Mouse (Mus musculus): ENCODE measurements around the gene Txndc2.
"Not testable (repeated sequence)": the region's sequence is repeated elsewhere in the genome, so short reads cannot be mapped to it uniquely, and the experiment has no call there.

Gene Txndc2

DNA sequence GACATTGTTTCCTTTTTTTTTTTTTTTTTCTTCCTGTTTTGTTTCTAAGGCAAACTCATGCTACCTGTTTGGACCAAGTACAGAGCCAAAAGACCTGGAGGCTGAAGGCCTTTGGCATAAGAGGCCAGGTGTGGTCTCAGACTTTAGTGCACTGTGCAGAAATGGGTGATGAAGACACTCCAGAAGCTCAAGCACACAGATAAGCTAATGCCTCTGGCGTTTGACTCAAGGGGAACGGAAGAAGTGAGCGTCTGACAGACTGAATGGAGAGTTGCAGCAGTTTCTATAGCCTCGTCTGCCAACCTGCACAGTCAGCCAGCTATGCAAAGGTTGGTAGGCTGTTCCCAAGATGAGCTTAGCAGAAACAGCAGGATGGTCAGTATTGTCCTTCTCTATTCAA lies 13.6 kb upstream of the Txndc2 start:
- no peak for DNase-seq

DNA sequence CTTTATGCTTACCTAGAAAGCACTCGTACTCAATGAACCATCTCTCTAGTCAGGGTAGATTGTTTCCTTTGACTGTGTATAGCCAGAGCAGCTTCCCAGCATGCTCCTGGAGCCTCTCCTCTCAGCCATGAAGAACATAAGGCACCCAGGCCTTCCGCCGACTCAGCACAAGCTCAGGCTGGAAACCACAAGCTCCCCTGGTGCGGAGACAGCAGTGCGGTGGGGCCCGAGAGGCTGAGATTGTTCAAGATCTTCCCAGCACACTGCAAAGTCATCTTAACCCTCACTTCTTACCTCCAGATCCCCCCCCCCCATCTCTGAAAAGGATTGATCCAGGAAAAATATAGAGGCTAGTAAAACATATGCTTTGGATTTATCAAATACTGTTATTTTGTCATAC lies 8.6 kb upstream of the Txndc2 start:
- no peak for DNase-seq

DNA sequence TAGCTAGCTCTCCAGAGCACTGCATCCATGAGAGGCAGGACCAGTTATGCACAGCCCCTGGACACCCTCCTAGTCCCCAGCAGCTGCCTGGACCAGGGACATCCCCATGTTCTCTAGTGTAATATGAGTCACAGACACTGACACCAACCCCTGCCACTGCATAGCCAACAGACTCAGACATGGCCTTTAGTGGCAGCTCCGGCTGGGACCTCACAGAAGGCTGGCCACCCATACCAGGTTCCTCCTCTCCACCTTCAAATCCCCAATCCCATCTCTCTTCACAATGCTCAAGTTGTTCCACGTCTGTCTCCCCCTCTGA lies 7.2 kb upstream of the Txndc2 start:
- DNase-seq = no peak

DNA sequence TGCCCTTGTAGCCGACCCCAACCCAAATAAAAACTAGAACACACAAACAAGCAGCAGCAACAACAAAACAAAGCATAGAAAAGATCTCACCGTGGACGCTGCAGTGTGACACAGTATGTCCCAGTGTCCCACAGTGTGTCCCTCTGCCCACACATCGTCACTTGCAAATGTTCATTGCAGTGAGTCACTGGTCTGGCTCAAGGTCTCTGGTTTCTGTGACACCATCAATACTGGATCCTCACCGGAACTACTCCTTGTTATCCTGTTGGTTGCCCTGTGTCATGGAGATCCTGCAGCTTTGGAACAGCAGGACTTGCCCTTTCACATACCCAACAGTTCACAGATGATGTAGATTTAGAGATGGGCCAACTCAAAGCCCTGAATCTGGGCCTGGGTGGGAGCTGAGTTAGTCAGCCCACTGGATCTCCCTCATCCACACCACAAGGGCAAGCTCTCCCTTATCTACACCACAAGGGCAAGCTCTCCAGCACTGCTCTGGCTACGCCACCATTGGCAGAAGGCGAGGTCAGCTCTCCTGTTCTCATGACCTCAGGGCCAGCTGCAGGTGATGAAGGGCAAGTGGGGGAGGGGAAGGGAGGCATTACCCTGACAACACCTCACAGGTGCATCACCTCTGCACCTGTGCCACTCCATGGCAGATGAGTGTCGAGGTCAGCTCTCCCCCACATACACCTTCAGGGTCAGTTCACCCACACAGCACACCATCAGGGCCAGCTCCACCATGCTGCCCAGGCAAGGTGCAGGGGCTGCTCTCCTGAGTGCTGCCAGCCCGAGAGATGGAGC lies 6.6 kb upstream of the Txndc2 start:
- no peak for DNase-seq

DNA sequence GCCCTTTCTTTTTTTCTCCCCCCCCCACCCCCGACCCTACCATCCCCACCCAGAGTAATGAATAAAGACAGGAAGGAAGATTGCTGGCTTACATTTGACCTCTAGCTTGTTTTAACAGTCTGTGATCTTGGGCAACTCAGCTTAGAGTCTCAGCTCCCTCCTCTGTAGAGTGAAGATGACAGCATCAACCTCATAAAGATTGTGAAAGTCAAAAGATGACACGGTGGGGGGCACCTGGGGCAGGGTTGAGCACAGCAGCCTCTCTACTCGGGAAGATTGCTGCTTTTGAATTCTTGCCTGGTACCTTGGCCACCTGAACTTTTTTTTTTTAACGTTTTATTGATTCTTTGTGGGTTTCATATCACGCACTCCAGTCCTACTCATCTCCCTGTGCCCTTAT lies 6.0 kb upstream of the Txndc2 start:
- DNase-seq = no peak

DNA sequence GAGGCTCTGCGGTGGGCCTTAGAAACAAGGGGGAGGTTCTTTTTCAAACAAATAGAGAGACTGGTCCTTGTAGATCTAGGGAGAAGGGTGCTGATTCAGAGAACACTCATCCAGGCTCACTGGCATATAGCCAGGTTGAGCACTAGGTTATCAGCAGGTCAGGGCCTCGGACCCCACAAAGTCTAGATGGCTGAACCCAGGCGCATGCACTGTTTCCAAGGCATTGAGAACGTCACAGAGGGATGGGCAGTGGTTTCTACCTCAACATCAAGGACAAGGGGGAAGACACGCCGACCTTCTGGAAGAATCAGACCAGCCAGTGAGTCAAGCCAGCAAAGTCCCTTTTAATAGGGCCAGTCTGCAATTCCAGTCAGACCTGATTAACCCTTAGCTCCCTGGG lies 5.3 kb upstream of the Txndc2 start:
- peak in 1 of 2 experiments; percentile 5 for DNase-seq

DNA sequence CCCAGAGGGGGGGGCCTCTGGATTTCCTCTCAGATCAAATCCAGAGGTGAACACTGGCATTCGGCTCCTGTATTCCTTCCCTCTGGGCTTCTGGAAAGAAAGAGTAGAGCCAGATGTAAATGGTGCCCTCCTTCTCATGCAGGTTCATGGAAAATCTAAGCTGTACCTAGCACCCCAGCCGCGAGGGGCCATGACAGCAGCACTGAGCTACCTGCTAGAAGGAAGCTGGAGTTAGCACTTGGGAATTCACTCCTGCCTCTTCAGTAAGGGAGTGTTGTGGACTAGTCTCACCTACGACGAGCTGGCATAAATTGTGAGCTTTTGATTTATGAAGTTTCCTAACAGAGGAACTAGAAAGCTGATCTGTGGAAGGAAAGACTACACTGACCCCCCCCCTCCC lies 1.6 kb upstream of the Txndc2 start:
- no peak for DNase-seq

DNA sequence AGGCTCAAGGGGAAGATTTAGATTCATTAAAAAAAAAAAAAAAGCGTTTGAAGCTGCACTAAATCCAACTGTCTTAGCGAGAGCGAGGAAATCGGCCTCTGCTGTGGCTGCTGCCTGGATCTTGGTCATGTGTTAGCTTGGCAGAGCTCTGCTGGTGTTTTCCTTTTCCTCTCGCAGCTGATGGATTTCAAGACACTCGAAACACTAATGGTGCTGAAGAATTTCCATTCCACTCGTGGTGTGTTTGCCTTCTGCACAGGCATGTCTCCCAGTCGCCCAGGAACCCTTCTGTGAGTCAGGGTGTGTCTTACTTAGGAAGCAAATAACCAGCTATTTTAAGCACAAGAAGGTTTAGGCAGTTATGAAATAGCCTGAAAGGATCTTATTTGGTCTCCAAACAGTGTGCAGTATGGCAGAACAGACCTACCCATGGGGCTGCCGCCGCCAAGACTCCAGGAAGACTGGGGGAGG lies 1.1 kb upstream of the Txndc2 start:
- peak in 1 of 2 experiments; percentile 11 for DNase-seq

DNA sequence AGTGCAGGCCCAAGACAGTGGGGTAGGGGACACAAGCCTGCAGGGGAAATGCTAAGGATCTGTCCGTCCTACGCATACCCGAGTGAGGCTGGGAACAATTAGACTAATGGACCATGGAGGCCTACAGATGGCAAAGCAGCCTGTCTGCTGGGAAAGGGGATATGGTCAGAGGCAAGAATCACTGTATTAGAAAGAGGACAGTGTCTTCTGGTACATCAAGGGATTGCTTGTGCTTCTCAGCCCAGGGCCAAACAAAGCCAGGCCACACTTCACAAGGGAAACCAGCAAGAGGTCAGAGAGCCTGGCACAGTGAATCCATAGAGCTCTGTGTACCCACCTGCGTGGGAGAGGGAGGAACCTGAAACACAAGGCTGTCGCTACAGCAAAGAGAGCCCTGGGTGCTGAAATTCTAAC lies 617 bp upstream of the Txndc2 start:
- DNase-seq = no peak

DNA sequence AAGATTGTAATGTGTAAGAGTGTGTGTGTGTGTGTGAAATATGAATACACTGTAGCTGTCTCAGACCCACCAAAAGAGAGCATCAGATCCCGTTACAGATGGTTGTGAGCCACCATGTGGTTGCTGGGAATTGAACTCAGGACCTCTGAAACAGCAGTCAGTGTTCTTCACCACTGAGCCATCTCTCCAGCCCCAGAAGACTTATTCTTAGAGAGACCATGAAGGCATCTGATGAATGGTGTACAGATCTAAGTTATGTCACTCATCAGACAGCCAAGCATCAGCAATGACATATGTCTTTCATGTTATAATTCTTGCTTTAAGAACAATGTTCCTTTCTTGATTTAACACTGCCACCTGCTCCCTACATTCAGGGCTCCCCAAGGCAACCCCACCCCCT lies 2.8 kb downstream of the Txndc2 start:
- no peak for DNase-seq

DNA sequence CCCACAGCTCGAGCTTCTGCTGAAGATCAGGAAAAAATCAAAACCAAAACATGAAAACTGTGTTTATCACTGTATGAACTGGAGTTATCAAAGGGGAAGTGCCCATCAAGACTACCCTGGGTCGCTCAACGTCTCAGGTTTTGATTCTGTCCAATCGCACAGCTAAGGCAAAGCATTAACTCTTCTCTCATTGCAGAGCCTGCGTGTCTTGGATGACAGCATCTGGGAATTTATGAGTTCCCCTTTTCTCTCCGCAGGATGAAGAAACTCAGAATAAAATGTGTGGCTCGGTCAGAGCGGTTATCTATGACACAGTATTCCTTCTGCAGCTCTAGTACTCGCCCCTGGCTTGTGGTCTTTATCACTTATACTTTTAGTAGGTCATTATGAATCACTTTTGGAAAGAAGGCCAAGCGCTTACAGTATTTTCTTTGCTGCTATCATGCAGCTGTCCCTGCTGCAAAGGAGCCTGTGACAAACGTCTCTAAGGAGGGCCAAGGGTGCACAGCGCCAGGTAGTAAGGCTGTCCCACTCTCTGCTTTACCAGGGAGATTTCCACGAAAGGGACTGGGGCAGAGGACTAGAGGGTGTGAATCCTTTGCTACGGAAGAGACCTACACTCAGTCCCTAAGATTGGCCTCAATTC lies 6.1 kb downstream of the Txndc2 start:
- DNase-seq = no peak

DNA sequence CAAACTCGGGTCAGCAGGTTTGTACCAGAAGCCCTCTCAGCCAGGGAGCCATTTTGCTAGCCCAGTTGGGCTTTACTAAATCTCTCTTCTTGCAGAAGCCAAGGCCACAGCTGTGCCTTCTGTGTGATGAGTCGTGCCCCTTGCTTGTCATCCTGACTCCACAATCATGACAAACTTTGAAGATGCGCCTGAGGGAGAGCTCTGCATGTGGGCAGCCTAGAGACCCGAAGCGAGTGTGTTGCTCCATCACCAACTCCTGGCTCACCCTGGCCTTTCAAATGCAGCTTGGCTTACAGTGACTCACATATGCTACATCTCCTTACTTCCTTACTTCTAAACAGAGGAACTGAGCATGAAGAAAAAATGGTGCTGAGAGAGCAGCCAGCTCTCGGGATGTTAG lies 12.0 kb downstream of the Txndc2 start:
- DNase-seq = no peak

DNA sequence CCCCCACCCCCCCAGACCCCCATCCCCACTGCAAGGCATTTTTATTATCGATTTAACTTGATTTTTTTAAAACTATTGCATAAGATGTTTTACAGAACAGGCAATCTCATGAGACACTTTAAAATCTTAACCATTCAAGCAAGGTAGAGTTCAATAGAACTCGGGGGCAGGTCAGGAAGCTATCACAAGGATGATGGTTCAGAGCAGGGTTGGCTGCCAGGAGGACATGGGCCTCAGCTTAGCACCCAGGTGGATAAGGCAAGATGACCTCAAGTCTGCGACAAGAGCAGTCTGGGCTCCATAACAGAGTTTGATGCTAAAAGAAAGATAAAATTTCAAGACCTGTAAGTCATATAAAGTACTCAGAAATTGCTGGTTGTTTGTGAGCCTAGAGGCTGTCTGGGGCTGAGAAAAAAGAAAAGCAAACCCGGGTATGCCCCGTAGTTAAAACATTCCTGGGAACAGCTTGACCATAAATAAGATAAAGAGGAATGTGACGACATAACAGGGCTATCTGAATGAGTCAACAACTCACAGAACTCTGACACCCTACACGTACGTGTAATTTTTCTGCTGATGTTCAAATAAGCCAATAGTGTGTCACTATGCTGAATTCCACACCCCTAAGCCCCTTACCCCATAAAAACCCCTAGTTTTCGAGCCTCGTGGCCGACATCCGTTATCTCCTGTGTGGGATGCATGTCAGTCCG lies 13.0 kb downstream of the Txndc2 start:
- DNase-seq = not testable (repeated sequence)

DNA sequence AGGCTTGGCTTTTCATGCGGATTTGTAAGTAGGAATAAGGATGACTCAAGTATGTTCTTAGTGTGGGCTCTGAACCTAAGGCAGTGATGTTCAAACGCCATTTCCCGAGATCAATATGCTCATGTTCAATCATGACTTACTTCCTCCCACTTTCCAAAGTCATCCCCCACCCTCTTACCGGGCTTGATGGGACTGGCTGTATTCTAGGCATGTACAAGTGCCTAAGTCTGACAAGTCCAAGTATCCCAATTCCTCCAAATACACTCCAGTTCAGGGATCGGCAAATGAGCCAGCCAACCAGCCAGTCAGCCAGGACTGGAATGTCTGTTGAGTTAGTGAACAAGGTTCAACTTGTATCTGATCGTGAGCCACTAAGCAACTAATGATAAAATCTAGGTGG lies 15.7 kb downstream of the Txndc2 start:
- no peak for DNase-seq

DNA sequence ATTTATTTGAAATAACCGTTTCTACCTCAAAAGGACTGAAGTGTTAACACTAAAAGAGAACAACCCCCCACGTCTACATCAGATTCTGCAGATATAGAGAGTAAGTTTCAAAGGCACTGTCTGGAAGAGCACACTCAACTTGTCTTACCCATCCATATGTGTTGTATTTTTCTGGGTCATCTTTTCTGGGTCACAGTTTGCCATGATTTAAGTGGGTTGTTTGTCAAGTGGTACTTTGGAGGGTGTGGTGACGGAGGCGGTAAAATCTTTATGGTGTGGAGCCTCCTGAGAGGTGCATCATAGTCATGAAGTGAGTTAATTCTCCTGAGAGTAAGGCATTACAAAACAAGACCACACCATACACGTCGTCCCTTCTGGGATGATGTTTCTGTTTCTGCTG lies 16.4 kb downstream of the Txndc2 start:
- no peak for DNase-seq

DNA sequence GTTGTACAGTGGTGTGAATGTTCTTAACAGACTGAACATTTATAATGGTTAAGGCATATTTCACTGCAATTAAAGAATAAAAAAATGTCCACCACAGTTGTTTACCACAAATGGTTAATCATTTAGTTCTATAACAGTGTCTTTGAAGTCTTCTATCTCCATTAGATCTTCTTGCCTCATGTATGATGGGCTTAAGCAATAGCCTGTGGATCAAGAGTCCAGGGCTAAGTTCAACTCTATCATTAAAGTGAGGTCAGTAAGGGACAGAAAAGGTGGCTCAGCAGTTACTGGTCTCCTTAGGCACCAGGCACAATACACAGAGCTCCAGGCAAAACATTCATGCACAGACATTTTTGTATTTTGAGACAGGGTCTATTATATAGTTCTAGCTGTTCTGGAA lies 18.8 kb downstream of the Txndc2 start:
- no peak for DNase-seq

DNA sequence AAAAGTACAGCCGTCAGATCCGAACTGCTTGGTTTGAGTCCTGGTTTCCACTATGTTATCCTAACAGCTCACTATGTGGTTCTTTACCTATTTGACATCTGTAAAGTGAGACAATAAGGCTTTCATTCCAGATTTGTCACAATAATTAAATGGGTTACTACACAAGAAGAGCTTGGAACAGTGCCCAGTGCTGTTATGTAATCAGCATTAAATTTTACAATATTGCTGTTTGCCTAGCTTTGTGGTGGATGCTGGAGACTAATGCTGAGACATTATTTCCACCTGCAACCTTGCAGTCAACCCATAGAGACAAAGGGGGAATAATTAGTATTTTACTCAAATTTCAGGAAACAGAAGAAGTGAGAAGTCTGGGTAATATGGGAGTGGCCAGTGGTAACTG lies 23.5 kb downstream of the Txndc2 start:
- DNase-seq = no peak

DNA sequence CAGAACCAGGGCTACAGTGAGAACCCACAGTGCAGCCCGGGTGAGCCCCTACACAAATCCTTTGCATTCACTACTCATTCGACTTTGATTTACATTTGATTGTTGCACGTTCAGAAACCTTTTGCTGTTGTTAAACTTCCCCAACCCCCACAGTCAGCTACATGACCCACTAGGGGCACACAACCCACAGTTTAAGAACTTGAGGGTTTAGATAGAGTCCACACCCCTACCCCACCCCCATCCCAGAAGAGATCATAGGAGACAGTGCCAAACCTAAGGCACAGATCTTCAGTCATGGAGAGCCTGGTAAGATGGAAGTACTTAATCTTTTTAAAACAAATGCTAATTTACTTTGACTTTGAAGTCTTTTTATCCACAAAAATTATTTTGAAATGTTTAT lies 26.3 kb downstream of the Txndc2 start:
- DNase-seq = no peak

DNA sequence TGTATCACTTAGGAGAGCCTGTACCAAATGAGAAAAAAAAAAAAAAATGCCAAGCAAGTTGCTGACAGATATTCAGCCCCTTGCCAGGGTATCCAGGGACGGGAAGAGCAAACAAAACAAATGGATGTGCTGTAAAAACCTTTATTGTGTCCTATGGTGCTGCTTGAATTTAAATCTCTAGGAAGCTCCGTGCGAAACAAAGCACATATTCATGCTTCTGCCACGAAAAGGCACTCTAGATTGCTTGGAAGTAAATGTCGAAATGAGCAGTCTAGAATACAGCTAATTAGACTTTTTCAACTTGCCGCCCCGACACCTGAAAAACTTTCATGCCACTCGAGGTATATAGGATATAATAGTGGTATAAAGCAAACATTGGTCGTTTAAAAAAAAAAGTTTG lies 27.5 kb downstream of the Txndc2 start:
- no peak for DNase-seq

DNA sequence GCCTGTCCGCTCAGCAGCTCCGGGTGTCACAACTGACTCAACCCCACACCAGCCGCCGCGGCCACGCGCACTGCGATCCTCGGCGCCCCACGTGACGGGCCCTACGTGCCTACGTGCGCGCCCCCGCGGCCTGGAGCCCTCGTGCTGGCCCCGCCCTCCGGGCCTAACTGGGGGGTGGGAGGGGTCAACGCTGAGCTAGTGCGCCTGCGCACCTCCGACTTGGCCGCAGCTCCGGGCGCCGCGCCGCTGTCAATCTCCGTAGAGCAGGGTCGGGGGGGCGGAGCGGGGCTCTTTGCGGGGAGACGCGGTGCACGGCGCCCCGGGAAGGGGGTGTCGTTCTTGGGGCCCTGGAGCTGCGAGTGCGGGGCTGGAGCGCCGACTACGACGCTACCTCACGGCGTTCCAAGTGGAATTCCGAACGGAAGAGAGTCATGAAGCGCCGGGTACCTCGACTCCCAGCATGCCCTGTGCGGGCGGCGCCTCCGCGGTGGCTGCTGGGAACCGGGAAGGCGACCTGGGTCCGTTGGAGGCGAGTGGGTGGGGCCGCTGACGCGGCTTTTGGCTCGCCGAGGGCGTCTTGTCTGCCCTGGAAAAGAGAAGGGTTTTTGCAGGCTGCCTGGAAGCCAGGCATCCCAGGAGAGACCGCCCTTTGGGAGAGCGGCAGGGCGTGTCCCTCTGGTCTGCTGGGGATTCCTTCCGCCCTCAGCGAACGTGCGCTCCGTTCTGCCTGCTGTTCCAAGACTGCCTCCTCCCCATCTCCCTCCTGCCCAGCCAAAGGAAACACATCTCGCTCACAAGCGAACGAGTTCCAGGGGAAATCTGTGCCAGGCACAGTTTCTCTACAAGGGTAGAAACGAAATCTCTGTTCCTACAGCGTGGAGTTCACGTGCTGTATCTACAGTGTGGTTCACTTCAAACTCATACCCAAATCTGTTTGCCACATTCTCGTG lies 28.2 kb downstream of the Txndc2 start, which contains the start of gene Vapa:
Gene Vapa (minus strand): TSS at position 93 of the 950 bp plus-strand sequence.
- DNase-seq = peak; percentile 98

DNA sequence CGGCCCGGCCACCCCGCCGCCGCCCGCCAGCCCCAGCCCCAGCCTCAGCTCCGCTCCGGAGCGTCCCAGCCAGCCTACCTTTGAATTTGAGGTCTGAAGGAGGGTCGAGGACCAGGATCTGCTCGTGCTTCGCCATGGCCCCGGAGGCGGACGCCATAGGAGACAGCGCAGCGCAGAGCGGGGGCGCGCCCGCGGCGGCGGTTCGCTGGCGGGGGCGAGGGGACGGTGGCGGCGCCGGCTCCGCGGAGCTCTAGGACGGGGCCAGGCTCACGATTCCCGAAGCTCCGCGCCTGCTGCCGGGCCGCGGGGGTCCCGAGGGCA lies 28.9 kb downstream of the Txndc2 start:
- DNase-seq = no peak

DNA sequence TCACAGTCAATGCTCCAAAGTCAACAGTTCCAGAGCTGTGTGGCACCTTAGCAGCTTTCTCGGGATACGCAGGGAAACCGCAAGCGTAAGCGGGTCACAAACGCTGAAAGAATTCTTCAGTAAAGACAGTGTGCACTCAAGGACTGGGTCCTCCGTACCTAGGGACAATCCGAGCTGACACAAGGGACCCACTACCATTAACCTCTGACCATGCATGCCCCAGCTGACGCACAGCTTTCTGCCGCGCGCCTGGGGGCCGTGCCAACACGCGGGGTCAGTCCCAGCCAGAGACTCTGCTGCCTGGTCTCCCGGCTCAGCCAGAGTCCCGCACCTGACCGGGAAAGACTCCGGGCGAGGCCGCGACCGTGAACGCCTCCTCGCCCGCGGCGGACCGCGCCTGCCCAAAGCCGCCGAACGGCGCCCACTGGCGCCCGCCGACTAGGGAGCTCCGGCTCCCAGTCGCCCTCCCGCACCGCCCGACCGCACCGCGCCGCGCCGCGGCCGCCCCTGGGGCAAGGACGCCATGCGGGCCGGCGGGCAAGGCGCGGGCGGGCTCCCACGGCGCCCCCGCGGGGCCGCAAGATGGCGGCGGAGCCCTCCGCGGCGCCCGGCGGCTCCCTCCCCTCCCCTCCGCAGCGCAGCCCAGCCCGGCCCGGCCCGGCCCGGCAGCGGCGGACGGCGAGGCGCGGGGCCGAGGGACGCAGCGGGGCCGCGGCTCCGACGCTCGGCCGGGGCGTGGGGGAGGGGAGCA lies 29.4 kb downstream of the Txndc2 start:
- peak; percentile 28 to 51 for DNase-seq
